Mouse (Mus musculus): ENCODE results near the gene Kcnk1.

The Kcnk1 gene

GRCm38 (mm10) chr8:125995101-125995986 lies at the start of gene Kcnk1:
Gene Kcnk1, plus strand, starts transcription at chr8:125995170.
- peak; percentile 89 for DNase-seq (ENCODE audit: low spot score)

- DNase-seq (ENCODE audit: low spot score), result no peak
These were observed 46.2 kb upstream of the Kcnk1 start for GRCm38 (mm10) chr8:125948696-125949308.

GRCm38 (mm10) chr8:125950007-125950940 lies 44.7 kb upstream of the Kcnk1 start:
- DNase-seq (ENCODE audit: low spot score), result peak; percentile 83

GRCm38 (mm10) chr8:125955671-125956070 lies 39.3 kb upstream of the Kcnk1 start:
- DNase-seq (ENCODE audit: low spot score), result peak; percentile 44

- DNase-seq (ENCODE audit: low spot score), result no peak
These were observed 38.2 kb upstream of the Kcnk1 start for GRCm38 (mm10) chr8:125956796-125957195.

- no peak for DNase-seq (ENCODE audit: low spot score)
These were observed 37.6 kb upstream of the Kcnk1 start for GRCm38 (mm10) chr8:125957226-125957993.

GRCm38 (mm10) chr8:125957994-125958368 lies 37.0 kb upstream of the Kcnk1 start:
- DNase-seq (ENCODE audit: low spot score), result no peak

GRCm38 (mm10) chr8:125959363-125959771 lies 35.6 kb upstream of the Kcnk1 start:
- DNase-seq (ENCODE audit: low spot score), result no peak

GRCm38 (mm10) chr8:125960037-125960436 lies 34.9 kb upstream of the Kcnk1 start:
- no peak for DNase-seq (ENCODE audit: low spot score)

GRCm38 (mm10) chr8:125961790-125962189 lies 33.2 kb upstream of the Kcnk1 start:
- DNase-seq (ENCODE audit: low spot score), result no peak

- DNase-seq (ENCODE audit: low spot score), result no peak
These were observed 31.2 kb upstream of the Kcnk1 start for GRCm38 (mm10) chr8:125963807-125964211.

GRCm38 (mm10) chr8:125971336-125971735 lies 23.6 kb upstream of the Kcnk1 start:
- DNase-seq (ENCODE audit: low spot score), result no peak

GRCm38 (mm10) chr8:125975981-125976380 lies 19.0 kb upstream of the Kcnk1 start:
- DNase-seq (ENCODE audit: low spot score), result no peak

- DNase-seq (ENCODE audit: low spot score), result no peak
These were observed 14.1 kb upstream of the Kcnk1 start for GRCm38 (mm10) chr8:125980826-125981225.

GRCm38 (mm10) chr8:125983515-125983914 lies 11.5 kb upstream of the Kcnk1 start:
- no peak for DNase-seq (ENCODE audit: low spot score)

GRCm38 (mm10) chr8:125984140-125984539 lies 10.8 kb upstream of the Kcnk1 start:
- DNase-seq (ENCODE audit: low spot score), result no peak

- no peak for DNase-seq (ENCODE audit: low spot score)
These were observed 9.6 kb upstream of the Kcnk1 start for GRCm38 (mm10) chr8:125985364-125985763.

GRCm38 (mm10) chr8:125986999-125987589 lies 7.9 kb upstream of the Kcnk1 start:
- DNase-seq (ENCODE audit: low spot score), result no peak

GRCm38 (mm10) chr8:125987996-125988395 lies 7.0 kb upstream of the Kcnk1 start:
- DNase-seq (ENCODE audit: low spot score), result no peak

GRCm38 (mm10) chr8:125993636-125994035 lies 1.3 kb upstream of the Kcnk1 start:
- no peak for DNase-seq (ENCODE audit: low spot score)

Measured in urinary bladder, postnatal 14 days (tissue).